Mouse (Mus musculus): Measurements from ENCODE around the gene Trpv1.

The Trpv1 gene

DNA sequence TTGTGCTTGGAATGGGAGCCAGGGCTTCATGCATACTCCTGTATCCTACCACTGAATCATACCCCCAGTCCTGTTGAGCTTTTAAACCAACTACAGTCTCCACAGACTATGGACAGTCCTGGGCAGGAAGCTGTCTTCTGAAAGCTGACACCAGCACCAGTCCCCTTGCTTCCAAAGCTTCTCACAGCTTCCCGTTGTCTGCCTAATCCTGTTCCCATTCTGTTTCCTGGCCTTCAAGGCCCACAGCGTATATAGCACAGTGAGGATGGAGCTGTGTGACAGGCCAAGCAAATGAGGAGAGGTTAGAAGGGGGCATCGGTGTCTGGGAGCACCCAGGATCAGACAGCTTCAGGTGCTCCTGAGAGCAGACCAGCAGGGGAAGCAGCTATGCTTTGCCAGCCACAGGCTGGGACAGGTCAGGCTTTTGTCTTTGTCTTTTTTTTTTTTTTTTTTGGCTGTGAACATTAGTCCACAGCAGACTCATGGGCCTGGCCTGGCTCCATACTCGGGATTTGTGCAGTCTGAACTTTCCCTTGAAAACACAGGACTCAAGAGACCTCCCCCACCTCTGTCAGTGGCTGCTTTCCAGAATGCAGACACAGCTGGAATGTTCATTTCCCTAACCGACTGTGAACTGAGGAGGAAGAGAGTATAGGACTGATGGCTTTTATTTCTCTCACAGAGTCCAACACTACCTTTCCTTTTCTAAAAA lies 2.1 kb downstream of the Trpv1 start:
- peak; percentile 51 for DNase-seq (ENCODE audit: low spot score)

DNA sequence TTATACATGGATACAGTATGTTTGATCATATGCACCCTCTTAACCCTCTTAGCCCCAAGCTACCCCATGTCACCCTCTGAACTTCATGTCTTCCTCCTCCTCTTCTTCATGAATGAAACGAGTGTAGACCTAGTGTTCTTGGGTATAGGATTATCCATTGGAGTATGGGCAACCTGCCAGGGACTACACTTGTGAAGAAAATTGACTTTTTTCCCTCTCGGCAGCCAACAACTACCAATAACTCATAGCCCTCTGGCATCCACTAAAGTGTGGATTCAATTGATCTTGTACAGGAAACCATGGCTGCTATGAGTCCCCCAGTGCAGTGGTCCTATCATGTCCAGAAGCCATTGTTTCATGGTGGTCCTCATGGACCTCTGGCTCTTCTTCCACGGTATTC lies 2.6 kb downstream of the Trpv1 start:
- no peak for DNase-seq (ENCODE audit: low spot score)

DNA sequence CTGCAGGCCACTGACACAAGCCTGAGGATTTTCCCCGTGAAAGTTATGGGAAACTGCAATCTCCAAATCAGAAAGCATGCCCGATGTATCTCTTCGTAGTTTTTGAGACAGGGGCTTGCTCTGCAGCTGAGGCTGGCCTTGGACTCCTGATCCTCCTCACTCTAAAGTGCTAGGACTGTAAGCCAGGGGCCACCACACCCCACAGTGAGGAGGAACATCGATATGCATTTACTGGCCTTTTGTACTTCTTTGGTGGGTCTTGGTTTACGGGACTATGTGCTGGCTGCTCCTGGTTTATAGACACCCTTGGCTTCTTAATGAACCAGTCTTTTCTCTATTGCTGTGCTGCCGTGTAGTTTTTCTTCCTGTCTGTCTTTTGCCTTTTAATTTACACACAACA lies 8.1 kb downstream of the Trpv1 start:
- DNase-seq (ENCODE audit: low spot score) = no peak

DNA sequence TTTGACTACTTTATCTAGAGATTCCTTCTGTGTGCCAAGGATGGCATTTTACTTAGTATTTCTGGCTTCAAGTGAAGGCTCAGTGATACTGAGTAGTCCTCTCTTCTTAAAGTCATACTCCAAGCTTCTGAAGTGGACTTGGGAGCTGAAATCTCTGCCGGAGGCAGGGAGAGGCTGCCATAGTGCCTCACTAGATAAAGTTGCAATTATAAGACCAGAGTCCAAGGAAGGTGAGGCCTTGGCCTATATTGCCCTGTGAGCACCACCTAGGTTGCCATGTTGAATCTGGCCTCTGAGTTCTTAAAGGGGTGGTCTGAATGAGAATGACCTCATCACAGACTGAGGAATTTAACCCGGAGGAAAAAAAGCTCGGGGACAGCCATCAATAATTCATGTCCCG lies 8.7 kb downstream of the Trpv1 start:
- DNase-seq (ENCODE audit: low spot score) = no peak

DNA sequence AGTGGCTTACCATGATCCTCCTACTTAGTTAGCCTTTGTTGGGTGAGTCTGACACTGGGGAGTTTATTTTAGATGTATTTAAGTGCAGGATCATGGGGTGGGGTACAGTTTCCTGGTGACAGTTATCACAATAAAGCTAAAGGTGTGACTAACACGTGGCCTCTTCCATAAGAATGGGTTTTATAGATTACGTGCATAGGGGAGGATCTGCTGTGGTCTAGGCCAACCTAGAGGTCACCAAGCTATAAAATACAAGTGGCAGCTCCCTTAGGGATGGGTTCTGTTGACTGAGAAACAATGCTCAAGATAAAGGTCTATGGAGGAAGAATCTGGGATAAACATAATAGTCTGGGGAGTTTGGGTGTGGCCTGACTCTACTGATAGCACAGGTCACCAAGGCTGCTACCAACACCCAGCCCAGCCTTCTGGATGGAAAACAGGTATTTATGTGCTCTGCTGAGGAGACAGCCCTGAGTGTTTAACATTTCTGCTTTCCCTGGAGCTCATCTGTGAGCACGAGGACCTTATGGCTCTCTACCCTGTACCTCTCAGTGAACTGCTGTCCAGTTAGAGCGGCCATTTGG lies 23.4 kb downstream of the Trpv1 start:
- no peak for DNase-seq (ENCODE audit: low spot score)

DNA sequence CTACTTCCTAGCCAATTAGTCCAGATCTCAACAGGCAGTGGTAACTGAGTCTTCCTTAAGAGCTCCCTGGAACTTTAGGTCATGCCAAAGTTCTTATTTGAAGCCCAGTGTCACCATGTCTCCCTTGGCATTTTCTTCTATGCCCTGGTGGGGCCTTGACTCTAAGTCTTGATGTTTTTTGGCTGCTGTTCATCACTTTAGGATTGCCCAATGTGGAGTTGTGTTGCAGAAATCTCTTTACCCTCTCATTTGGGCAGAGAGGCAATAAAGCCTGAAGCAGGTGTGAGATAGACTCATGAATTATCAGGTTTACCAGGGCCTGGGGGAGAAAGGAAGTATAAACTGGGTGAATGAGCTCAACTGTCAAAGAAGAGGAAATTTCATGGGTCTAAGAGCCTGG lies 24.6 kb downstream of the Trpv1 start:
- no peak for DNase-seq (ENCODE audit: low spot score)

DNA sequence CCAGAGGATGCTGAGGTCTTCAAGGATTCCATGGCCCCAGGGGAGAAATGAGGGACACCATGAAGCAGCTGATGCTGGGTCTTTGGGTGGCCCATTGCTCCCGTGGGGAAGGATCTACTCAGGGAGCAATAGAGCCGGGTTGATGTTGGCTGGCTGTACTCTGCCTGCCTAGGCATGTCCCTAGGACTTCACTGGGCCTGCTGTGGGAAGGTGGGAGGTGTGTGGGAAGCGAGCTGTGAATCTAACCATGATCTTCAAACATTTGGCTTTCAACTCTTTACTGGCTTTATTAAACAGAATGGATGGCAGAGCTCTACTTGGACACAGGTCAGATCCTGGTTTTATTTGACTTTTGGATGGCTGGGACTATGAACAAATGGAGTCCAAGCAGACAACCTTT lies 26.4 kb downstream of the Trpv1 start:
- no peak for DNase-seq (ENCODE audit: low spot score)

DNA sequence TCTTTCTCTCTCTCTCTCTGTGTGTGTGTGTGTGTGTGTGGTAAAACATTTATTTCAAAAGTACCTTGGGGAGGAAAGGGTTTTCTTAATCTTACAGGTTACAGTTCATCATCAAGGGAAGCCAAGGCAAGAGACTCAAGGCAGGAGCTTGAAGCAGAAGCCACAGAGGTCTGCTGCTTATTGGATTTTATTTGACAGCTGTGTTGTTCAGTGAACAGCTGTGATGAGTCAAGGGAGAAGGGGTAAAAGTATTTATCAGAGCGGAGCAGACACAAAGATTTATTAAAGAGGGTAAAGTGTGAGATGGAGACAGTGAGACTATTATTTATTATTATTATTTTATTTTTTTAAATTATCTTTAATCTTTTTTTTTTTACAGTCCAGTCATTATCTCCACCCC lies 27.3 kb downstream of the Trpv1 start:
- DNase-seq (ENCODE audit: low spot score) = no peak

DNA sequence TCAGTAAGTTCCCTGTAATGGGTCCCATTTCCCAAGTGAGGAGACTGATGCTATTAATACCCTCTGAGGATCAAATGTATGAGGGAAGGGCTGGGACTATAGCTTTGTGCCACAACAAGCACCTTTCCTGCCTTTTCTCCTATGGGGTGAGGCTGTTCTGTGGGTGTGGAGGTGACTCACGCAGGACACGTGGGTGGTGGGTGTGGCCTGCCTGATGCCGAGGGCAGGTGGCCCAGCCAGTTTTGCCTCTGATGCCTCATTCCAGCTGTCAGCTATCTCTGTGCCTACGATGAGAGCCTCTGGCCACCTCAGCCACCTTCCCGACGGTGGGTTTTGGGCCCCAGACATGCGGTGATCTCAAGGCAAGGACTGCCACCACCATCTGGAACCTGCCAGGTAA lies 33.2 kb downstream of the Trpv1 start, which contains the start of gene Trpv3:
TSS of gene Trpv3 (plus strand) at position 122 of the 400 bp plus-strand sequence.
- DNase-seq (ENCODE audit: low spot score) = no peak

DNA sequence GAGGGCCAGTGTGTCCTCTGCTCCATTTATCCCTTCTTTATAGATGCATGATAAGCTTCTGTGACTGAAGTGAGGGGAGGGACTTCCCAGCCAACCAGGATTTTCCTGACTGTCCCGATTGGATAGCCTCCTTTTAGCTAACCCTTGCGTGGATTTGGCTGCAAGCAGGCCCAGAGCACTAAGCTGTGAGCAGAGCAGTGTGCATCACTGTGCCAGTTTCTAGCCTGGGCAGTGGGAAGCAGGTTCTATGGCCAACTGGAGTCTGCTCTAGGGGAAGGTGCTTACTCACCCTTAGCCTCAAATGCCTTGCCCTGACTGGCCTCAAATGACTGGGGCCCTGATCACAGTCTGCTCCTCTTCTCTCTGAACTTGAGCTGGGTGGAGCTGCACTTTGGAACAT lies 40.7 kb downstream of the Trpv1 start:
- DNase-seq (ENCODE audit: low spot score) = no peak

DNA sequence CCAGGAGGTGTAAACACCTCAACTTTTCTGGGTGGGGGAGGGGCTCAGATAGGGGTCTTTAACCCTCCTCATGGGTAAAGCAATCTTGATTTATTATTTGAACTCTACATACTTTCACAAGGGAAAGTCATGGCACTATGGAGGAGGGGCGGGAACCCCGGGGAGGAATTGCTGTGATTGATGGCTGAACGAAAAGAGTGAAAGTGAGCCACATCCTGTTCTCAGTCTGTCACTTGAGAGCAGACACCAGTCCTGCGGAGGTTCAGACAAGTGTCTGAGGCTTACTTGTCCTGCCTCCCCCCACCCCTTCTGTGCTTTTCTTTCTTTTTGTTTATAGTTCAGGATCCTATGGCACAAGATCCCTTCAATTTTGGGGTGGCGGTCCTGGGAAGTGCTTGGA lies 46.6 kb downstream of the Trpv1 start:
- no peak for DNase-seq (ENCODE audit: low spot score)

DNA sequence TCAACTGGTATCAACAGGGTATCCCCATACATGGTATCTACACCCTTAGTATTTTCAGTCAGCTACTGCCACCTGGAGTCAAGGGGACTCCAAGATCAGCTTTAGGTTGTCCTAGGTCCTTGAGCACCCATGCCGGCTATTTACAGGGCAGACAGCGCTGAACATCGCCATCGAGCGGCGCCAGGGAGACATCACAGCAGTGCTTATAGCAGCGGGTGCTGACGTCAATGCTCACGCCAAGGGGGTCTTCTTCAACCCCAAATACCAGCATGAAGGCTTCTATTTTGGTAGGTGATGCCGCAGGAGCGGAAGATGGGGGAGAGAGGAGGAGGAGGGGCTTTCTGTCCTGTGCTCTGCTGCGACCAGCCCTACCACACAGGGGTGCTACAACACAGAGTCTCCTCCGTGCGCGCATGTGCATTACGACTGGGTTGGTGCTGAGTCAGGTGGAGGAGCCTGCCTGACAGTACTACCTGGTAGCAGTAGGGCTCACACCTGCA lies 47.5 kb downstream of the Trpv1 start:
- peak; percentile 39 for DNase-seq (ENCODE audit: low spot score)

DNA sequence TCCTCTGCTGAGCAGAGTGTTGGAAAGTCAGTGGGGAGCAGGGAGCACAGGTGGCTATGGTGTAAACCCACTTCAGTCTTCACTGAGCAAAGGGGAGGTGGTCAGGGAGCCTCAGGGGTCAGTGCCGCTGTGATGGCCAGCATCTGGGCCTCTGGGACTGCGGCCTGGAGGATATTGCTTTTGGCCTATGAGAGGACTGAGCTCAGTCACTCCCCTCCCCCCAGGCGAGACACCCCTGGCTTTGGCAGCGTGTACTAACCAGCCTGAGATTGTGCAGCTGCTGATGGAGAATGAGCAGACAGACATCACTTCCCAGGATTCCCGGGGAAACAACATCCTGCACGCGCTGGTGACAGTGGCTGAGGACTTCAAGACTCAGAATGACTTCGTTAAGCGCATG lies 49.3 kb downstream of the Trpv1 start:
- no peak for DNase-seq (ENCODE audit: low spot score)

DNA sequence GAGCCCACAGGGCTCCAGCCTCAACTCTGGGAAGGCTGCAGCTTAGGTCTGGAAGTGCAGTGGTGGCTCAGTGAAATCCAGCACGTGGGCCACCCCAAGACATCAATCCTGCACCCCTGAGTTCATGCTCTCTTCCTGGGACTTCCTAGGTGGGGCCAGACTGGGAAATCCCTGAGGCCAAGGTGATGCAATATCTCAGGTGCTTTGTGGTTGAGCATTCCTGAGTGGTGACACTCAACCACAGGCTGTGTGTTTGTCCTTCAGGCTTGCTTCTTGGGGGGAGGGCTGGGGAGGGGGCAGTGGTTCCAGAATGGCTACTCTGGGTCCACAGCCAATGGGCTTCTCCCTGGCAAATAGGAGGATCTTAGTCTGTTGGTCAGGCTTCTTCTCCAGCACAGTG lies 49.8 kb downstream of the Trpv1 start:
- DNase-seq (ENCODE audit: low spot score) = no peak

DNA sequence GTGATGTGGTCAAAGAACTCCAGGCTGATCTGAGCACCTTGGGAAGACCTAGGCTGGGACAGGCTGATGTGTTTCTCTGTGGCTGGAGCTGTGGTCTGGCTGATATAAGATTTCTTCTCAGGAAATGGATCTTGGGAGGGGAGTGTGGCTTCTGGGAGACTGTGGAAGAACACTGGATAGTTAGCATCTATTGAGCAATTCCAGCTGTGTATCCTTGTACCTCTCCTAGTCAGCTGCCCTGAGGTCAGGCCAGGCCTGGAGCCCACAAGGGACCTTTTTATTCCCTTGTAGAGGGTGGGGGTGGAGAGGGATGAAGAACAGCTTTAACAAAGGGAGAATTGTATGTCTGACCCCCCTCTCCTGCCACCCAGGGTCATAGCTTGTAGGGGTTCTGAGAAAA lies 50.3 kb downstream of the Trpv1 start:
- no peak for DNase-seq (ENCODE audit: low spot score)

DNA sequence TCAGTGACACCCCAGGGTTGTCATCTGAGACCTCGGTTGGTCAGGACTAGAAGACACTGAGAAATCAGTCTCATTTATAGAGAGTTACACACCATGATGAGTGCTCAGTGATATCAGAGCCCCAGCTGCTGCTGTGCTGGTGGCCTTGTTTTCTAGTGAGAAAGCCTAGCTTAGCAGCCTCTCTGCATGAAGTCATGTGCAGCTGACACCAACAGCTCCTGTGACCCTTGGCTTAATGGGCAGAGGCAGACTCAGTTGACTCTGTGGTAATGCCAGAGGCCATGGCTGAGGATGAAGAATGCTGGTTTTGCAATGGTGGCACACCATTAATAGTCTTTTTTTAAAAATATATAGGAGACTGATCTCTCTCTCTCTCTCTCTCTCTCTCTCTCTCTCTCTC lies 55.5 kb downstream of the Trpv1 start:
- no peak for DNase-seq (ENCODE audit: low spot score)

DNA sequence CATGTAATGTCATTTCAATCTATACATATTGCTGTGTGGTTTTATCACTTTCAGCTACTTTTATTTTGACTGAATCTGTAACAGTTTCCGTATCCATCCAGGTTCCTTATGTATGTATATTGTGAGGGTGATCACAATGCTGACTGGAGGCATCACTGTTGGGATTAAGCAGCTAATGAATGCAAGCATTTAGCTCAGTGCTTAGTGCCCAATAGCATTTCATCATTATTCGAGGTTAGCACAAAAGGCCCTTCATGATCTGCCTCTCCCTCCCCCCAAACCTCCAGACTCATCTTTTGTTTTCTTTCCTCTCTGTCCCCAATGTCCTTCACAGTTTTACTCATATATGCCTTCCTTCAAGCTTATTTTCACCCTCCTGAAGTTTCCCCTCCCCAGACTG lies 69.0 kb downstream of the Trpv1 start:
- DNase-seq (ENCODE audit: low spot score) = no peak

Measured in ovary, postnatal 36 days (tissue).